12 mouse cellular contexts compared by ENCODE assay signal in the genomic region with DNA sequence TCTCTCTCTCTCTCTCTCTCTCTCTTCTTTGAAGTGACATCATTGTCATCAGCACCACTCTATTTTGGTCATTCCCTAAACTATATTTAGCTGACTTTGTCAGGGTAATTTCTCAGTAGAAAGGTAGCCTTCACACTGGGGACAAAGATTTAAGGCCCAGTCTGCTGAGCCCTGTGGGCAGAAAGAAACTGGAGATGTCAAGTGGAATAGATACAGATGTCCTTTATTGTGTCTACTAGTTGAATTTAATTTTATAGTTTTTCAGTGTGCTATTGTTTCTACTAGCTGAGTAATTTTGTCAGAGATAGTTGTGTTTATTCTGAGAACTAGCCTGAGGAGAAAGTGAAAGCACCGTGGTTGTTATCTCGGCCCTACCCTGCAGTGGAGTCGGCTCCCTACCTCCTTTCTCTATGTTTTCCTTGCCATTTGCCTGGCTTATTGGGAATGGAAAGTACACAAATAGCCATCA. TPM values are rescaled to one million over a fixed set of nuclear protein-coding genes. Genes with fewer than 3 reads are reported as not detected.
A peak's percentile ranks its signal among the peaks of the same experiment; 100 is the strongest.
DNase-seq lines count a peak whose midpoint lies in the region; ATAC-seq lines count a peak whose summit lies in the region.
"Had no signal": no experiment of that assay in that cellular context is flagged by ENCODE, and none has a peak within 500 bp of the region (broad histone marks: within the 10 kb centered on the region; RNA-seq: fewer than 3 reads in every experiment).

No protein-coding gene starts in this region.

- H3K27me3 ChIP-seq in heart, embryonic 16.5 days (ENCODE audit: control insufficient read depth, insufficient read depth, low read length): no peaks in the 10 kb centered on the region
- H3K27me3 ChIP-seq in megakaryocyte, embryonic 14.5 days (replicated peaks): no peaks in the 10 kb centered on the region
- H3K27me3 ChIP-seq: neural tube, embryonic 13.5 days had no signal

- WGBS in heart, embryonic 16.5 days: 21% methylated on average over 3 of the region's 3 CpGs

- H3K36me3 ChIP-seq in heart, embryonic 16.5 days (ENCODE audit: control insufficient read depth, insufficient read depth): peaks cover 11% of the 10 kb centered on the region
- H3K36me3 ChIP-seq in megakaryocyte, embryonic 14.5 days (replicated peaks; ENCODE audit: low read length): peaks cover 16% of the 10 kb centered on the region

- H3K9me3 ChIP-seq in heart, embryonic 16.5 days (replicated peaks; ENCODE audit: control insufficient read depth, low read length): no peaks in the 10 kb centered on the region
- H3K9me3 ChIP-seq in megakaryocyte, embryonic 14.5 days: peaks cover 4% of the 10 kb centered on the region; the same call in 1 of the 2 replicates
- H3K9me3 ChIP-seq: neural tube, embryonic 13.5 days had no signal

- peak; percentile 61 for ATAC-seq in CD4-positive, CD25-positive, alpha-beta regulatory T cell, adult 4 months
- peak; percentile 56 for ATAC-seq in activated CD4-positive, CD25-positive, alpha-beta regulatory T cell, adult 4 months
- ATAC-seq in heart, embryonic 16.5 days (replicated peaks; ENCODE audit: extremely low read depth, insufficient read depth, low FRiP score): peak; percentile 74
- ATAC-seq: forebrain, embryonic 16.5 days; hindbrain, embryonic 16.5 days had no signal

- H3K9ac ChIP-seq in heart, embryonic 16.5 days (ENCODE audit: low read length): peak overlapping the region; percentile 64
- H3K9ac ChIP-seq: lung, embryonic 14.5 days; neural tube, embryonic 13.5 days had no signal

- peak overlapping the region; percentile 35 for H3K4me3 ChIP-seq in heart, embryonic 16.5 days (ENCODE audit: low read length)
- H3K4me3 ChIP-seq in megakaryocyte, embryonic 14.5 days (replicated peaks): peak overlapping the region; percentile 88
- H3K4me3 ChIP-seq: neural tube, embryonic 13.5 days had no signal

- peak overlapping the region; percentile 59 for H3K4me2 ChIP-seq in heart, embryonic 16.5 days (ENCODE audit: low read depth, low read length)
- H3K4me2 ChIP-seq: lung, embryonic 14.5 days; neural tube, embryonic 13.5 days had no signal

- peaks cover 23% of the 10 kb centered on the region for H3K4me1 ChIP-seq in heart, embryonic 16.5 days (ENCODE audit: control insufficient read depth, insufficient read depth, low read length)
- peaks cover 38% of the 10 kb centered on the region for H3K4me1 ChIP-seq in megakaryocyte, embryonic 14.5 days
- H3K4me1 ChIP-seq: neural tube, embryonic 13.5 days had no signal

- no peak for DNase-seq in ovary, postnatal 14 days (ENCODE audit: low spot score)
- DNase-seq in frontal cortex, adult 2 months (ENCODE audit: extremely low spot score in 1 of 2, low spot score in 1 of 2): no peak
- no peak for DNase-seq in thymus, postnatal 0 days (ENCODE audit: low spot score)
- DNase-seq: lung, embryonic 14.5 days; spleen, adult 18-20 months had no signal

- H3K27ac ChIP-seq in heart, embryonic 16.5 days (ENCODE audit: low read length): peak overlapping the region; percentile 90
- H3K27ac ChIP-seq: neural tube, embryonic 13.5 days had no signal

RNA-seq across cellular contexts. Expression of gene Eea1, which starts 30.3 kb away (rescaled TPM):
- 10 to 100 TPM; 18.7 to 24.7 TPM for polyA plus RNA-seq in CD4-positive, CD25-positive, alpha-beta regulatory T cell, adult 4 months (2017; shearing (Covaris generic))
- 10 to 100 TPM; 23.2 to 26.6 TPM for polyA plus RNA-seq in activated CD4-positive, CD25-positive, alpha-beta regulatory T cell, adult 4 months (2017; shearing (Covaris generic))
- 16.2 and 16.8 TPM in 2 replicates for polyA plus RNA-seq in heart, embryonic 16.5 days (2015; fragmentation: Nextera tagmentation; extraction: Ambion mirVana)
- polyA plus RNA-seq in megakaryocyte, embryonic 14.5 days (2012; ENCODE audit: insufficient read depth, low replicate concordance): 2.4 and 3.5 TPM in 2 replicates
- 13.3 and 14.9 TPM in 2 replicates for polyA plus RNA-seq in frontal cortex, adult 2 months (2012; rRNA removed)
- polyA plus RNA-seq in thymus, postnatal 0 days (2015; fragmentation: Nextera tagmentation; extraction: Ambion mirVana): 6.2 and 8.0 TPM in 2 replicates
